19 mouse cellular contexts compared by ENCODE assay signal in genomic region chr12:105129494-105130205, GRCm38 (mm10). TPM values are rescaled to one million over a fixed set of nuclear protein-coding genes. Genes with fewer than 3 reads are reported as not detected.
"Had no signal": no experiment of that assay in that cellular context is flagged by ENCODE, and none has a peak within 500 bp of the region (broad histone marks: within the 10 kb centered on the region; RNA-seq: fewer than 3 reads in every experiment).

No protein-coding gene starts in this region.

RNA-seq across cellular contexts. Expression of gene Tcl1b2, which starts 16.2 kb away (rescaled TPM):
- total RNA-seq: layer of hippocampus, adult 18-20 months; layer of hippocampus, postnatal 25 days; left cerebral cortex, adult 18-20 months; left cerebral cortex, postnatal 25 days; liver, adult 2 months had no signal
- polyA plus RNA-seq: kidney, embryonic 16.5 days; limb, embryonic 11.5 days; liver, adult 2 months; liver, embryonic 13.5 days; liver, postnatal 0 days; lung, embryonic 14.5 days; lung, postnatal 0 days; macrophage; midbrain, embryonic 12.5 days; midbrain, embryonic 15.5 days; neural tube, embryonic 12.5 days; neural tube, embryonic 15.5 days; stomach, embryonic 15.5 days; thymus, postnatal 0 days had no signal

RNA-seq across cellular contexts. Expression of gene Tcl1b1, which starts 29.8 kb away (rescaled TPM):
- total RNA-seq: layer of hippocampus, adult 18-20 months; layer of hippocampus, postnatal 25 days; left cerebral cortex, adult 18-20 months; left cerebral cortex, postnatal 25 days; liver, adult 2 months had no signal
- polyA plus RNA-seq: kidney, embryonic 16.5 days; limb, embryonic 11.5 days; limb, embryonic 14.5 days; liver, adult 2 months; liver, embryonic 13.5 days; liver, postnatal 0 days; lung, embryonic 14.5 days; lung, postnatal 0 days; macrophage; midbrain, embryonic 12.5 days; midbrain, embryonic 15.5 days; neural tube, embryonic 12.5 days; neural tube, embryonic 15.5 days; stomach, embryonic 15.5 days; thymus, postnatal 0 days had no signal

RNA-seq across cellular contexts. Expression of gene Tcl1b5, which starts 46.5 kb away (rescaled TPM):
- total RNA-seq: layer of hippocampus, adult 18-20 months; layer of hippocampus, postnatal 25 days; left cerebral cortex, adult 18-20 months; left cerebral cortex, postnatal 25 days; liver, adult 2 months had no signal
- polyA plus RNA-seq: kidney, embryonic 16.5 days; limb, embryonic 11.5 days; limb, embryonic 14.5 days; liver, adult 2 months; liver, embryonic 13.5 days; liver, postnatal 0 days; lung, embryonic 14.5 days; lung, postnatal 0 days; macrophage; midbrain, embryonic 12.5 days; midbrain, embryonic 15.5 days; neural tube, embryonic 12.5 days; neural tube, embryonic 15.5 days; stomach, embryonic 15.5 days; thymus, postnatal 0 days had no signal
